Mouse (Mus musculus) ES-E14 (cell line): ENCODE results near the gene Man1c1.

Source experiments
- MAFK ChIP-seq: IDR thresholded peaks from 2 replicates; pipeline ENCODE4 v1.6.1; 2014; ENCODE audit warnings: mild to moderate bottlenecking, low read depth, low read length, inconsistent platforms; ENCODE audit not compliant: insufficient read depth
- ZC3H11A ChIP-seq: IDR thresholded peaks from 2 replicates; pipeline ENCODE4 v1.6.1; 2012; ENCODE audit warnings: low read depth, mild to moderate bottlenecking, inconsistent platforms, low read length, borderline replicate concordance
- ZNF384 ChIP-seq: IDR thresholded peaks from 2 replicates; pipeline ENCODE4 v1.6.1; 2012; ENCODE audit warnings: low read depth, low read length, inconsistent platforms

GRCm38 (mm10) chr4:134514309-134514930 lies 189.7 kb downstream of the Man1c1 start:
- no peak for TF ChIP-seq ZNF384
- TF ChIP-seq MAFK, result no peak
- no peak for TF ChIP-seq ZC3H11A
